Comparison of ENCODE assay signal across 26 mouse cellular contexts in genomic region chr14:29904856-29905255, GRCm38 (mm10).
DNase-seq lines count a peak whose midpoint lies in the region; ATAC-seq lines count a peak whose summit lies in the region.
"Had no signal": no experiment of that assay in that cellular context is flagged by ENCODE, and none has a peak within 500 bp of the region (broad histone marks: within the 10 kb centered on the region; RNA-seq: fewer than 3 reads in every experiment).

No protein-coding gene starts in this region.

- H3K4me3 ChIP-seq in heart, embryonic 11.5 days (ENCODE audit: low read depth, low read length): no peak overlapping the region
- H3K4me3 ChIP-seq: embryonic facial prominence, embryonic 12.5 days; embryonic facial prominence, embryonic 15.5 days; gastrocnemius, adult 2 months; heart, adult 2 months; heart, embryonic 15.5 days had no signal

- H3K4me1 ChIP-seq in heart, embryonic 11.5 days (ENCODE audit: control insufficient read depth, insufficient read depth, low read length): no peaks in the 10 kb centered on the region
- H3K4me1 ChIP-seq: embryonic facial prominence, embryonic 12.5 days; embryonic facial prominence, embryonic 15.5 days had no signal

- peak; percentile 26 to 59 for DNase-seq in adrenal gland, adult (ENCODE audit: inconsistent age in 2 of 2, low spot score in 1 of 2)
- no peak for DNase-seq in adrenal gland, adult 8-10 months
- peak; percentile 2 for DNase-seq in adrenal gland, postnatal 25 days
- no peak for DNase-seq in adrenal gland, postnatal 4 days (ENCODE audit: low spot score in 2 of 2)
- peak; percentile 40 to 61 for DNase-seq in heart, adult 18-20 months
- peak; percentile 8 for DNase-seq in lung, postnatal 10 days
- no peak for DNase-seq in lung, postnatal 14 days
- DNase-seq: cerebellum, adult 11-12 months; cerebellum, adult 8-10 months; forebrain, postnatal 0 days; gastrocnemius, adult 2 months; gastrocnemius, postnatal 14 days; heart, postnatal 4 days; kidney, adult 18-20 months; kidney, adult 9 months had no signal

- H3K27me3 ChIP-seq in heart, embryonic 11.5 days (ENCODE audit: control insufficient read depth, insufficient read depth, low read length): no peaks in the 10 kb centered on the region
- H3K27me3 ChIP-seq: embryonic facial prominence, embryonic 12.5 days; embryonic facial prominence, embryonic 15.5 days; heart, embryonic 15.5 days had no signal

- no peak for ATAC-seq in heart, embryonic 11.5 days (replicated peaks; ENCODE audit: insufficient number of reproducible peaks, low FRiP score, low TSS enrichment)
- ATAC-seq: activated CD4-positive, CD25-positive, alpha-beta regulatory T cell, adult 4 months; forebrain, embryonic 14.5 days; forebrain, postnatal 0 days; hindbrain, postnatal 0 days; inflammation-experienced regulatory T-cells, adult 6 months; intestine, embryonic 16.5 days had no signal

- no peak overlapping the region for H3K27ac ChIP-seq in heart, embryonic 11.5 days (ENCODE audit: low read depth, low read length)
- H3K27ac ChIP-seq: embryonic facial prominence, embryonic 12.5 days; embryonic facial prominence, embryonic 15.5 days; gastrocnemius, adult 2 months; heart, adult 2 months; heart, embryonic 15.5 days; hindbrain, embryonic 14.5 days; hindbrain, postnatal 0 days had no signal

- H3K9me3 ChIP-seq in heart, embryonic 11.5 days (replicated peaks; ENCODE audit: control insufficient read depth, low read length): no peaks in the 10 kb centered on the region
- H3K9me3 ChIP-seq: embryonic facial prominence, embryonic 12.5 days; embryonic facial prominence, embryonic 15.5 days; heart, embryonic 15.5 days had no signal

- 66% methylated on average over 6 of the region's 6 CpGs for WGBS in heart, embryonic 11.5 days (ENCODE audit: insufficient replicate concordance)

- H3K36me3 ChIP-seq in heart, embryonic 11.5 days (ENCODE audit: control insufficient read depth, insufficient read depth, low read length): no peaks in the 10 kb centered on the region
- H3K36me3 ChIP-seq: embryonic facial prominence, embryonic 12.5 days; embryonic facial prominence, embryonic 15.5 days; heart, embryonic 15.5 days had no signal

- no peak overlapping the region for H3K9ac ChIP-seq in heart, embryonic 11.5 days (ENCODE audit: low read depth, low read length)
- H3K9ac ChIP-seq: embryonic facial prominence, embryonic 12.5 days; embryonic facial prominence, embryonic 15.5 days; forebrain, postnatal 0 days; heart, embryonic 15.5 days; hindbrain, embryonic 14.5 days had no signal

- no peak overlapping the region for H3K4me2 ChIP-seq in heart, embryonic 11.5 days
- H3K4me2 ChIP-seq: embryonic facial prominence, embryonic 12.5 days; embryonic facial prominence, embryonic 15.5 days; heart, embryonic 15.5 days; hindbrain, embryonic 14.5 days had no signal

Comparison
In these comparisons a context has a peak if more than half of its experiments do, and no peak if none do; other contexts are left out.
1. DNase-seq: peak in adrenal gland, adult (2 of 2), adrenal gland, postnatal 25 days (single experiment), heart, adult 18-20 months (2 of 2) and lung, postnatal 10 days (single experiment); none in adrenal gland, adult 8-10 months (single experiment), adrenal gland, postnatal 4 days (0 of 2) and lung, postnatal 14 days (single experiment).